Mouse (Mus musculus) C2C12 (cell line): ENCODE results near the gene Fam166a.

Experiments
- CTCF ChIP-seq: IDR thresholded peaks from one replicate; pipeline ENCODE4 v1.5.1; 2011; ENCODE audit not compliant: control insufficient read depth, insufficient read depth, insufficient read length
- MAX ChIP-seq: IDR thresholded peaks from one replicate; pipeline ENCODE4 v1.6.1; 2011; ENCODE audit warnings: mild to moderate bottlenecking, control low read depth
- MYOD1 ChIP-seq: IDR thresholded peaks from one replicate; pipeline ENCODE4 v1.6.1; 2011; ENCODE audit warnings: low read depth; ENCODE audit not compliant: control insufficient read depth, insufficient read length

DNA sequence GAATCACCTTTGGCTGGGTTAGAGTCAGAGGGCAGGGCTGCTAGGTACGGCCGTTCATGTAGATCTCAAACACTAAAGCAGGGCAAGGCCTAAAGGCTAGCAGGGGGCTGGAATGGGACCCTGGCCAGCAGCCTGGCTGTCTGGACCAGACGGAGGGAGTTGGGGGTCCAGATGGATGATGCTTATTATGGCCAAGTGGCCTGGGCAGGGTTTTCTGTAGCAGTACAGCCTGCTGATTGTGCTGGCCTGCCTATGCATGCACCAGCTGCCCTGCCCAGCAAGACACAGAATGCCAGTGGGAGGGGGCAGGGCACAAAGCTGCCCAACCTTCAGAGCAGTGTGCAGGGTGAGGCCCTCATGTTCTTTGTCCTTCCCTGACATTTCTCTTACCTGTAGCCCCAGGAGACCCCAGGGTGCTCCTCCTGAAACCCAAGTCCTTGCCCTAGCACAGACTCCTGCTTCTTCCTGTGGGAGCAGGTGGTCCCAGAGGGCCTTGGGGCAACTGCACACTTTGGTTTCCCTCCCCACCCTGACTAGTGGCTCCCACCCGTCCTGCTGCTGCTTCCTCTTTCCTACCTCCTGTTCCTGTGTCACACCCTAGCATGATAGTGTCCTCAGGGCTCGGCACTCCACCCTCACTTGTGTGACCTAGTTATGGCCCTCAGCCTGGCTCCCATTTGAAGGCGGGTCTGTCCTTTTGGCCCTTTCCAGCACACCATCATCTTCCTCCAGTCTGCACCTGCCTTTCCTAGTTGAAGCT, 47.5 kb downstream of the Fam166a start:
- TF ChIP-seq CTCF (no peak), MYOD1 (no peak), MAX (no peak)
